Mouse (Mus musculus): ENCODE measurements around the gene Slc7a11.

DNA sequence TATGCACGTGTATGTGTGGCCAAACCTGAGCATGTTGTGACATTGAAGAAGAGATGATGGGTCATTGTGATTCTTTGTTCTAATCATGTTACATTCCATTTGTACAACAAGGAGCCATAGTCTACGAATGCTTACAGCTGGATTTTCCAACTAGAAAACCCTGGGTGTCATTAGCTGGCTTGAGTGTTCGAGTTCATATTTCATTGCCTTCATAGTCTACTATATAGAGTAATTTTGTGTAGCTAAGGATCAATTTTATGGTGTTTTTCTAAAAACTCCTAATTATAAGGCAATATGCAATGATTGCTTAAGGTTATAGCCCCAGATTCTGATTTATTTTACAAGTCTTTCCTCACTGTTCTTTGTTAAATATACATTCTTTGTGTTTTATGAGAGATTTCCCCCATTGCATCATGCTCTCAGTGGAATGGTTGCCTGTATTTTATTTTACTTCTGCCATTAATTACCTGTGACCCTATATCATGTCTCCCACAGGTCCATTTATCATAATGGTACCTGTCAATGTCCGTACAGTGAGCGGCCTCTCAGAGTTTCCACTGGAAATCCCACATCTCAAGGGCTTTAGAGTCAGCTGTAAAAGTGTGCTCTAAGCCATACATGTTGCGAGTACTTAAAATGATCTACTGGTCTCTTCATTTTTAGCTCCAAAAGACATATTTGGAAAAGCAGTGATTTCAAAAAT is 193.7 kb downstream of the Slc7a11 start:
- TF ChIP-seq CTCF (IDR thresholded peaks at IDR 0.05; ENCODE audit: low read depth), result no peak
- no peak for TF ChIP-seq EP300 (optimal IDR thresholded peaks at IDR 0.05)
